8 mouse cellular contexts compared by ENCODE assay signal in the genomic region with DNA sequence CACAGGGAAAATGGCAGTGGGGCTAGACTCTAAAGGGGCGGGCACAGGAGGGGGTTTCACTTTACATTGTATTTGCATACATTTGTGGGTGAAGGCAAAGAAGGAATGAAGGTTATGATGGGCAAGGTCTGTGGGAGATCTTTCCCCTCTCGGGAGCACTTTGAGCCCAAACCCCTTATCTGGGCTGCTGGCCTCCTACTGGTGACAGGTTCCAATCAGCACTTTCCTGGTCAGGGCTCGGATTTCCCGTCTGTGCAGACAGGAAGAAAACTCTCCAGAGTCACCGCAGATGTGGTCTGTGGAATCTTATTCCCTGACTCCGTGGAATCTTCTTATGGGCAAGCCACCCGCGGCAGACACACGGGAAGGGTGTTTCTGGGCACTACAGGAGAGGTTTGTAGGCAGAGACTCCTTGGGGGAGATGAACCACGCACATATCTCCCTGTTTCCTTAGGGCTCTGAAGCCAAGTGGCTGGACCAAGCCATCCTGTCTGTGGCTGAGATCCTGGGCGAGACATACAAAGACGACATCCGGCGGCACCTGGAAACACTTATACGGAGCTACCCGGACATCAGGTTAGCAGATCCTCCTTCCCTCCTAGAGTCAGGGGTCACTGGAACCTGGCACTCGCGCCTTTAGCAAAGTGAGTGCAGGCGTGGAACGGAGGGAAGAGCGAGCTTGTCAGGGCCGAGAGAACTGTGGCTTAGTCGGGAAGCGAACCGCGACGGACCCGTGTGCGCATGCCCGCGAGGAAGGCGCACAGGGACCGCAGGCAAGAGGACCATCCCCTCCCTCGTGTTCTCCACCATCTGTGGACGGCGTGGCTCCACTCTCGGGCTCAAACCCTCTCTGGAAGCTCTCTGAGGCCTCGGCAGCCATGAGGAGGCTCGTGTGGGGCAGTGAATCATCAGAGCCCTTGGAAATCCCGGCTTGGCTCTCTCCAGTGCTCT. TPM values are rescaled to one million over a fixed set of nuclear protein-coding genes. Genes with fewer than 3 reads are reported as not detected.
DNase-seq lines count a peak whose midpoint lies in the region; ATAC-seq and TF ChIP-seq lines count a peak whose summit lies in the region.

No protein-coding gene starts in this region.

- peak overlapping the region; percentile 63 for H3K4me2 ChIP-seq in intestine, postnatal 0 days (replicated peaks; ENCODE audit: low read depth)

- no peak for DNase-seq in liver, adult 2 months (ENCODE audit: extremely low read depth, low read depth, low spot score)
- no peak for DNase-seq in liver
- peak; percentile 47 for DNase-seq in lung, postnatal 36 days
- peak; percentile 72 for DNase-seq in skeletal muscle tissue, adult 2 months (ENCODE audit: low read depth, low spot score)

- H3K36me3 ChIP-seq in liver, adult 2 months (ENCODE audit: control insufficient read depth, insufficient read depth, low read length), result no peaks in the 10 kb centered on the region
- no peaks in the 10 kb centered on the region; the same call in 1 of the 2 replicates for H3K36me3 ChIP-seq in intestine, postnatal 0 days (ENCODE audit: control insufficient read depth, insufficient read depth)

- peak overlapping the region; percentile 29 for H3K27ac ChIP-seq in liver, adult 2 months (replicated peaks; ENCODE audit: insufficient read depth, low read depth, low read length)
- peak overlapping the region; percentile 99 for H3K27ac ChIP-seq in bone marrow macrophage, adult 2 months (ENCODE audit: insufficient read depth, low read depth, low read length)
- peak overlapping the region; percentile 84 for H3K27ac ChIP-seq in intestine, postnatal 0 days (ENCODE audit: low read depth, low read length)

- ATAC-seq in granulocyte monocyte progenitor cell, adult 5-6 weeks (replicated peaks; ENCODE audit: poor library complexity, severe bottlenecking), result 0 out of 2 replicates have a peak, but pooled peaks have one; percentile 15
- peak; percentile 3 for ATAC-seq in intestine, postnatal 0 days
- ATAC-seq in monocyte, adult 5-6 weeks (replicated peaks; ENCODE audit: insufficient number of reproducible peaks, low FRiP score, low TSS enrichment, poor library complexity, severe bottlenecking), result no peak

- H3K4me3 ChIP-seq in liver, adult 2 months (ENCODE audit: insufficient read depth, low read depth, low read length), result peak overlapping the region; percentile 53
- H3K4me3 ChIP-seq in bone marrow macrophage, adult 2 months (ENCODE audit: insufficient read depth, low read length), result peak overlapping the region; percentile 57
- H3K4me3 ChIP-seq in intestine, postnatal 0 days (ENCODE audit: low read depth, low read length), result peak overlapping the region; percentile 43

- TF ChIP-seq CTCF in liver, adult 2 months (IDR thresholded peaks at IDR 0.05; ENCODE audit: low read depth, low read length), result 0 out of 2 replicates have a peak, but pooled peaks have one; percentile 14
- 0 out of 2 replicates have a peak, but pooled peaks have one; percentile 8 for TF ChIP-seq CTCF in bone marrow macrophage, adult 2 months (IDR thresholded peaks at IDR 0.05; ENCODE audit: low read depth, low read length)
- TF ChIP-seq CTCF in intestine, postnatal 0 days (IDR thresholded peaks at IDR 0.05; ENCODE audit: low read depth), result peak; percentile 51

- 69% methylated on average over 40 of the region's 40 CpGs for WGBS in liver, adult 2 months
- 2% methylated on average over 40 of the region's 40 CpGs for WGBS in intestine, postnatal 0 days

- peak overlapping the region; percentile 57 for H3K9ac ChIP-seq in liver, adult 2 months (ENCODE audit: low read depth, low read length)
- peak overlapping the region; percentile 44 for H3K9ac ChIP-seq in intestine, postnatal 0 days (ENCODE audit: low read depth, low read length)

- H3K27me3 ChIP-seq in liver, adult 2 months (ENCODE audit: control insufficient read depth, insufficient read depth, low read length), result no peaks in the 10 kb centered on the region
- H3K27me3 ChIP-seq in intestine, postnatal 0 days (replicated peaks; ENCODE audit: control insufficient read depth, insufficient read depth, low read length), result peaks cover 11% of the 10 kb centered on the region

- H3K9me3 ChIP-seq in intestine, postnatal 0 days (ENCODE audit: control insufficient read depth), result no peaks in the 10 kb centered on the region

- peaks cover 4% of the 10 kb centered on the region for H3K4me1 ChIP-seq in liver, adult 2 months (ENCODE audit: control insufficient read depth, insufficient read depth, low read length)
- peaks cover 69% of the 10 kb centered on the region for H3K4me1 ChIP-seq in bone marrow macrophage, adult 2 months (ENCODE audit: control insufficient read depth, insufficient read depth, low read length)
- H3K4me1 ChIP-seq in intestine, postnatal 0 days (replicated peaks; ENCODE audit: control insufficient read depth, insufficient read depth, low read length), result peaks cover 7% of the 10 kb centered on the region

- no peaks in the 10 kb centered on the region for H3K79me2 ChIP-seq in liver, adult 2 months (ENCODE audit: control insufficient read depth, insufficient read depth, low read length)

- TF ChIP-seq POLR2A in liver, adult 2 months (IDR thresholded peaks at IDR 0.05; ENCODE audit: extremely low read depth, insufficient read depth, low read length), result no peak
- TF ChIP-seq POLR2A in bone marrow macrophage, adult 2 months (IDR thresholded peaks at IDR 0.05; ENCODE audit: borderline replicate concordance, low read depth, low read length), result no peak

RNA-seq across cellular contexts. Expression of gene Exoc3l4, which starts 12.4 kb away (rescaled TPM):
- 1.0 and 1.2 TPM in 2 replicates for total RNA-seq in liver, adult 2 months (2014; rRNA removed)
- polyA plus RNA-seq in liver, adult 2 months (2012; rRNA removed), result 3.0 and 3.4 TPM in 2 replicates
- 7.8 and 8.0 TPM in 2 replicates for polyA plus RNA-seq in bone marrow macrophage, adult 2 months (2012; ENCODE audit: insufficient read depth, insufficient read length, missing spikeins)
- not detected in 2 replicates for total RNA-seq in granulocyte monocyte progenitor cell, adult 5-6 weeks (2014; fragmentation: Nextera tagmentation)
- total RNA-seq in granulocyte monocyte progenitor cell, adult 5-6 weeks (2017), result 0.26 TPM in 1 of 2 replicates, not detected in the other
- polyA plus RNA-seq in intestine, postnatal 0 days (2015; fragmentation: Nextera tagmentation; extraction: Ambion mirVana), result 163 and 172 TPM in 2 replicates
- total RNA-seq in monocyte, adult 5-6 weeks (2017), result 1.1 TPM in 1 of 3 replicates, not detected in the others

RNA-seq across cellular contexts. Expression of gene Tnfaip2, which starts 13.0 kb away (rescaled TPM):
- 10.0 and 14.6 TPM in 2 replicates for total RNA-seq in liver, adult 2 months (2014; rRNA removed)
- 28.9 and 29.1 TPM in 2 replicates for polyA plus RNA-seq in liver, adult 2 months (2012; rRNA removed)
- 300 and 304 TPM in 2 replicates for polyA plus RNA-seq in bone marrow macrophage, adult 2 months (2012; ENCODE audit: insufficient read depth, insufficient read length, missing spikeins)
- total RNA-seq in granulocyte monocyte progenitor cell, adult 5-6 weeks (2014; fragmentation: Nextera tagmentation), result 28.6 and 30.4 TPM in 2 replicates
- 27.4 and 56.1 TPM in 2 replicates for total RNA-seq in granulocyte monocyte progenitor cell, adult 5-6 weeks (2017)
- polyA plus RNA-seq in intestine, postnatal 0 days (2015; fragmentation: Nextera tagmentation; extraction: Ambion mirVana), result 10.5 and 10.8 TPM in 2 replicates
- 25.9 to 40.4 TPM (median 27.4 TPM) in 3 replicates for total RNA-seq in monocyte, adult 5-6 weeks (2017)

RNA-seq across cellular contexts. Expression of gene Lbhd2, which starts 22.6 kb away (rescaled TPM):
- not detected in 2 replicates for total RNA-seq in liver, adult 2 months (2014; rRNA removed)
- not detected in 2 replicates for polyA plus RNA-seq in liver, adult 2 months (2012; rRNA removed)
- polyA plus RNA-seq in bone marrow macrophage, adult 2 months (2012; ENCODE audit: insufficient read depth, insufficient read length, missing spikeins), result not detected in 2 replicates
- not detected in 2 replicates for total RNA-seq in granulocyte monocyte progenitor cell, adult 5-6 weeks (2014; fragmentation: Nextera tagmentation)
- total RNA-seq in granulocyte monocyte progenitor cell, adult 5-6 weeks (2017), result not detected in 2 replicates
- 2.2 and 2.8 TPM in 2 replicates for polyA plus RNA-seq in intestine, postnatal 0 days (2015; fragmentation: Nextera tagmentation; extraction: Ambion mirVana)
- not detected in 3 replicates for total RNA-seq in monocyte, adult 5-6 weeks (2017)

RNA-seq across cellular contexts. Expression of gene Cdc42bpb, which starts 51.7 kb away (rescaled TPM):
- 19.5 and 28.7 TPM in 2 replicates for total RNA-seq in liver, adult 2 months (2014; rRNA removed)
- polyA plus RNA-seq in liver, adult 2 months (2012; rRNA removed), result 96.3 and 122 TPM in 2 replicates
- 32.5 and 41.6 TPM in 2 replicates for polyA plus RNA-seq in bone marrow macrophage, adult 2 months (2012; ENCODE audit: insufficient read depth, insufficient read length, missing spikeins)
- 5.6 and 8.1 TPM in 2 replicates for total RNA-seq in granulocyte monocyte progenitor cell, adult 5-6 weeks (2014; fragmentation: Nextera tagmentation)
- total RNA-seq in granulocyte monocyte progenitor cell, adult 5-6 weeks (2017), result 4.8 and 8.6 TPM in 2 replicates
- polyA plus RNA-seq in intestine, postnatal 0 days (2015; fragmentation: Nextera tagmentation; extraction: Ambion mirVana), result 26.4 and 27.2 TPM in 2 replicates
- total RNA-seq in monocyte, adult 5-6 weeks (2017), result 37.5 to 41.2 TPM (median 40.7 TPM) in 3 replicates

RNA-seq across cellular contexts. Expression of gene Gm266, which starts 56.4 kb away (rescaled TPM):
- total RNA-seq in liver, adult 2 months (2014; rRNA removed), result not detected in 2 replicates
- polyA plus RNA-seq in liver, adult 2 months (2012; rRNA removed), result not detected in 2 replicates
- not detected in 2 replicates for polyA plus RNA-seq in bone marrow macrophage, adult 2 months (2012; ENCODE audit: insufficient read depth, insufficient read length, missing spikeins)
- not detected in 2 replicates for total RNA-seq in granulocyte monocyte progenitor cell, adult 5-6 weeks (2014; fragmentation: Nextera tagmentation)
- total RNA-seq in granulocyte monocyte progenitor cell, adult 5-6 weeks (2017), result not detected in 2 replicates
- 7.3 and 8.6 TPM in 2 replicates for polyA plus RNA-seq in intestine, postnatal 0 days (2015; fragmentation: Nextera tagmentation; extraction: Ambion mirVana)
- total RNA-seq in monocyte, adult 5-6 weeks (2017), result not detected in 3 replicates

Comparison
In these comparisons a context has a peak if more than half of its experiments do, and no peak if none do; other contexts are left out.
1. DNase-seq: peak in lung, postnatal 36 days (single experiment) and skeletal muscle tissue, adult 2 months (single experiment); none in liver, adult 2 months (single experiment) and liver (single experiment).
2. H3K27ac ChIP-seq: peak in every context shown above with its lines; median percentile 99 in bone marrow macrophage, adult 2 months; 84 in intestine, postnatal 0 days; 29 in liver, adult 2 months.
3. Peak in every context shown above with its lines, with median percentiles within 50 percentile points of each other: H3K4me3 ChIP-seq and CTCF ChIP-seq.